Mouse (Mus musculus): ENCODE data around the gene Snx29. TPM values are rescaled to one million over a fixed set of nuclear protein-coding genes. Genes with fewer than 3 reads are reported as not detected.

The Snx29 gene
- polyA plus RNA-seq, 1 experiment from 2014 or later, result 19.8 TPM

GRCm38 (mm10) chr16:11743724-11744123 is 421.0 kb downstream of the Snx29 start:
- H3K36me3 ChIP-seq (ENCODE audit: inconsistent target), result 0 out of 2 replicates have a peak, but pooled peaks cover 4% of the 10 kb centered on the region
- no peaks in the 10 kb centered on the region for H3K79me2 ChIP-seq (ENCODE audit: inconsistent target)
- WGBS (ENCODE audit: missing documents), result 50% methylated on average over 4 of the region's 4 CpGs
- no peak overlapping the region for H3K4me3 ChIP-seq (ENCODE audit: inconsistent target)
- H3K27ac ChIP-seq, result no peak overlapping the region

DNA sequence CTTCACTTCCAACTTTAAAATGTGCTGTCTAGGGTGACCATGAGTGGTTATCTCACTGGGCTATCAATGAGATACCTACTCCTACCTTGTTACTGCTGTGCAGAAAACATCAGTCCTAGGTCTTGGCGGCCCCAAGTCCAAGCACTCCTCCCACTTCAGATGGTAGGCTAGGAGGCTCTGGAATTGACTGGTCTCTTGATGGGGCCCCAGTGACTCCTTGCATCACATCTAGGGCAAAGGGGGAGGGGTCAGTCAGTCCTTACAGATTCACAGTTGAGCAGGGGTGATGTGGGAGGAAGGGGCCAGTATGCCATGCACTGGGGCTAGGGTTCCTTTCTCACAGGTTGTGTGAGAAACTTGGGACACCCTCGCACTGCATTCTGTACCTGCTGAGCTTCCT is 423.3 kb downstream of the Snx29 start:
- whole genome bisulfite sequencing (ENCODE audit: missing documents), result 100% methylated on average over 2 of the region's 2 CpGs
- Histone ChIP-seq H3K79me2 (ENCODE audit: inconsistent target) (no peaks in the 10 kb centered on the region), H3K36me3 (ENCODE audit: inconsistent target) (no peaks in the 10 kb centered on the region), H3K4me3 (ENCODE audit: inconsistent target) (no peak overlapping the region), H3K27ac (no peak overlapping the region)

DNA sequence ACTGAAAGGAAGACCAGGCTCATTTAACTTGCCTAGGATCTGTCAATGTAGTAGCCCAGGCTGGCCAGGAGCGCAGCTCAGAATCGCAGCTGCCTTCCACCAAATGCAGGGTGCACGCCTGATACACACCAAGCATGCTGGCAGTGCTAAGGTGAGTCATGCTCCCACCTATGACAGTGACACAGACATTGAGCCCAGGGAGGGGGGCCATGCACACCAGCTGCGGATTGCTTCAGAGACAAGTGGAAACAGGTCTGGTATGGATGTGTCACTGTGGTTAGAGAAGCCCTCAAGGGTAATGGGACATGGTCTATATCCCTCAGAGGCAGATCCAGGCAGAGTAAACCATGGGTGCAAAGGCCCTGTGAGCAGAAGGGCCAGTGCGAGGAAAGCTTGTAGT is 425.2 kb downstream of the Snx29 start:
- Histone ChIP-seq H3K79me2 (ENCODE audit: inconsistent target) (no peaks in the 10 kb centered on the region), H3K4me3 (ENCODE audit: inconsistent target) (no peak overlapping the region), H3K27ac (no peak overlapping the region), H3K36me3 (ENCODE audit: inconsistent target) (no peaks in the 10 kb centered on the region)
- 95% methylated on average over 5 of the region's 5 CpGs for WGBS (ENCODE audit: missing documents)

GRCm38 (mm10) chr16:11749111-11749510 is 426.4 kb downstream of the Snx29 start:
- no peak overlapping the region for H3K27ac ChIP-seq

DNA sequence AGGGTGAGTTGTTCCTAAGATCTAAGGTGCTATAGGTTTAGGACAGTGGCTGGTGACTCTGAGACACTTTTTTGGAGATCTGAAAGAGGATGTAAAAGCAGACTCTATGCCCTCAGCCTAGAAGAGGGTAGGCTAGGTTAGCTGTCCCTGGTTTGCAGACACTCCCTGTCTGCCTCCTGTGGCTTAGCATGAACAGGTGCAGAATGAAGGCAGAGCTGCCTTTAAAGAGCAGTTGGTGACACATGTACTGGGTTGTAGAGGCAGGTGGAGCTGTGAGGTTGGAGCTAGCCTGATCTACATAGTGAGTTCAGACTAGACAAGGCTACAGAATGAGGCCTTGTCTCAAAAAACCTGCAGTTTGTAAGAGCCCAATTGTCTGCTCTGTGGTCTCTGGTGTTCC is 427.9 kb downstream of the Snx29 start:
- H3K36me3 ChIP-seq (ENCODE audit: inconsistent target), result peaks cover 8% of the 10 kb centered on the region; the same call in 1 of the 2 replicates
- no peak overlapping the region for H3K27ac ChIP-seq
- H3K79me2 ChIP-seq (ENCODE audit: inconsistent target), result no peaks in the 10 kb centered on the region
- no peak overlapping the region for H3K4me3 ChIP-seq (ENCODE audit: inconsistent target)

More at GRCm38 (mm10) chr16:11749111-11749510, 426.4 kb downstream of the Snx29 start:
- no peak overlapping the region for H3K4me3 ChIP-seq (ENCODE audit: inconsistent target)
- no peaks in the 10 kb centered on the region for H3K79me2 ChIP-seq (ENCODE audit: inconsistent target)
- 92% methylated on average over 3 of the region's 3 CpGs for WGBS (ENCODE audit: missing documents)
- no peaks in the 10 kb centered on the region for H3K36me3 ChIP-seq (ENCODE audit: inconsistent target)

- WGBS (ENCODE audit: missing documents), result 51% methylated on average over 5 of the region's 5 CpGs
Measured at GRCm38 (mm10) chr16:11752557-11752956, 429.8 kb downstream of the Snx29 start.

DNA sequence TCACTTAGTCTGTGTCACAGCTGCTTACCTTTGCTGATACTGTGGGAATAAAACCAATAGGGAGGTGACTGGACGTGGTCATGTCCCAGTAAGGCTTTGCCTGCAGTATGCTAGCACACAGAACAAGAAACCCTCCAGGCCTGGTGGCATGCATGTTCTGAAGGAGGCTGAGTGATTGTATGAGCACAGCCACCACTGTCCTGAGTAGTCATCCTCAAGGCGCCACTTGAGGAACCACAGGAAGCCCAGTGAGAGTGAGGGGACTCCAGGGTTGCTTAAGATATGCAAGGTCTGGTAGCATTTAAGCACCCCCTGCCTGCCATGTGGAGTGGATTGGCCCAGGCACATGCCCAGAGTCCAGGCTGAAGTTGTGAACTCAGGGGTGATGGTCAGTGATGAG is 430.8 kb downstream of the Snx29 start:
- H3K79me2 ChIP-seq (ENCODE audit: inconsistent target), result no peaks in the 10 kb centered on the region
- no peak overlapping the region for H3K27ac ChIP-seq
- 94% methylated on average over 2 of the region's 2 CpGs for WGBS (ENCODE audit: missing documents)
- H3K4me3 ChIP-seq (ENCODE audit: inconsistent target), result no peak overlapping the region
- peaks cover 19% of the 10 kb centered on the region; the same call in 1 of the 2 replicates for H3K36me3 ChIP-seq (ENCODE audit: inconsistent target)

More at GRCm38 (mm10) chr16:11752557-11752956, 429.8 kb downstream of the Snx29 start:
- no peak overlapping the region for H3K4me3 ChIP-seq (ENCODE audit: inconsistent target)
- no peak overlapping the region for H3K27ac ChIP-seq
- H3K36me3 ChIP-seq (ENCODE audit: inconsistent target), result peaks cover 19% of the 10 kb centered on the region; the same call in 1 of the 2 replicates
- no peaks in the 10 kb centered on the region for H3K79me2 ChIP-seq (ENCODE audit: inconsistent target)

DNA sequence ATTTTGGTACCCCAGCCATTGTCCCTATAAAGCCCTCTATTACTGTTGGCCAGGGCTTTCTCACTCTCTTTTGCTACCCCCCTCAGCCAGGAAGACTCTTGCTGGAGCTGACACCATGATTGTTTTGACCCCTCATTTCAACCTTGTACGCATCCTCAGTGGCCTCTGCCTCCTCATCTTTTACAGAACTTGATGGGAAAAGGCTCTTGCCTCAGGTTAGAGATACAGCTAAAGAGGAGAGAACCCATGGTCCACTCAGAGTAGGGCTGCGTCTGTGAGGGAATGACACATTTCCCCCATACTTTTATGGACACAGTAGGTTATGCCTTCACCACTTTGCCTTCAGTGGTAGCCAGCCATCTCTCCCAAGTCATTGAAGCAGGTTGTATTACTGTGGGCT is 431.4 kb downstream of the Snx29 start:
- Histone ChIP-seq H3K36me3 (ENCODE audit: inconsistent target) (peaks cover 19% of the 10 kb centered on the region; the same call in 1 of the 2 replicates), H3K27ac (no peak overlapping the region), H3K79me2 (ENCODE audit: inconsistent target) (no peaks in the 10 kb centered on the region), H3K4me3 (ENCODE audit: inconsistent target) (no peak overlapping the region)
- WGBS (ENCODE audit: missing documents), result 92% methylated on average over 2 of the region's 2 CpGs

GRCm38 (mm10) chr16:11755281-11756066 is 432.8 kb downstream of the Snx29 start:
- H3K79me2 ChIP-seq (ENCODE audit: inconsistent target), result no peaks in the 10 kb centered on the region
- no peak overlapping the region for H3K4me3 ChIP-seq (ENCODE audit: inconsistent target)
- H3K36me3 ChIP-seq (ENCODE audit: inconsistent target), result peaks cover 19% of the 10 kb centered on the region; the same call in 1 of the 2 replicates
- 59% methylated on average over 9 of the region's 9 CpGs for WGBS (ENCODE audit: missing documents)
- no peak overlapping the region for H3K27ac ChIP-seq

DNA sequence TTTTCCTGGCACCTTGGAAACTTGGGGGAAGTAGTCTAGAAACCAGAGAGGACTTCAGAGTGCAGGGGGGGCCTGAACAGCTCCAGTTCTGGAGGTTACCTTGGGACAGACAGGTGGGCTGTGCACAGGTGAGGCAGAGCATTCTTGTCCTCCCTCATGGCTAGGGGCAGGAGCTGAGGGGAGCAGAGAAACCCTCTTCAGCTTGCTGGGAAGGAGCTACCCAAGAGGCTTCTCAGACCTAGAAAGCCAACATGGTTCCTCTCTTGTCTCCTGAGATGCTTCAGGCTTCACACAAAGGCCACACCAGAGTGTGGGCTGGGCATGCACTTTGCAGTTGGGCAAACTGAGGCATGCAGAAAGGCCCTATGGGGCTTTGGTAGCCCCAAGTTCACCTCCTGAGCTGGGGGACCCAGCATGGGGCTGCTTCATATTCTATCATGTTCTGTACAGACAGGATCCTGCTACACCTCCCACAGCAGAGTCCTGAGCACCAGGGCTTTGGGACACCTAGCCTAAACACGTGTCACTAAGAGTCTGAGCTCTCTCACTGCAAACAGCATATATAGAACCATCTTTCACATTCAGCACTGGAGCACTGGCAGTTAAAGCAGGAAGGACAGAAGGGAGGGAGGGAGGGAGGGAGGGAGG is 434.0 kb downstream of the Snx29 start:
- Histone ChIP-seq H3K79me2 (ENCODE audit: inconsistent target) (no peaks in the 10 kb centered on the region), H3K4me3 (ENCODE audit: inconsistent target) (no peak overlapping the region), H3K27ac (no peak overlapping the region), H3K36me3 (ENCODE audit: inconsistent target) (peaks cover 19% of the 10 kb centered on the region; the same call in 1 of the 2 replicates)
- 91% methylated on average over 1 of the region's 1 CpGs for WGBS (ENCODE audit: missing documents)

DNA sequence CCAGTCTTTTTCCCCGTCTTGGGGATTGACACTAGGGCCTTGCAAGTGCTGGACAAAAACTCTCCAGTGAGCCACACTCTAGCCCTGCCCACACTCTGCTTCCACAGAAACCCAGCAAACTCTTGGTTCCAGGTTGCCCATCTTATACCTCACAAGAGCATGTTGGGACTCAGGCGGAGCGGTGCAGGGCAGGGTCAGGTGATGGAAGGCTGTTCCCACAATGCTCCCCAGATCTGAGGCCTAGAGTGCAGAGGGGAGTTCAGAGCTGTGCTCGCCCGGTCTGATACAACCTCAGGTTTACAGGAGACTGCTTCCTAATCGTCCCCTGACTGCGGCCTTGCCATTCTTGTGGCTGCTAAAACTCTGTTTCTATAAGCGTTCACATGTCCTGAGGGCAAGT is 434.8 kb downstream of the Snx29 start:
- WGBS (ENCODE audit: missing documents), result 96% methylated on average over 8 of the region's 8 CpGs
- no peak overlapping the region for H3K4me3 ChIP-seq (ENCODE audit: inconsistent target)
- H3K27ac ChIP-seq, result no peak overlapping the region
- peaks cover 19% of the 10 kb centered on the region; the same call in 1 of the 2 replicates for H3K36me3 ChIP-seq (ENCODE audit: inconsistent target)
- H3K79me2 ChIP-seq (ENCODE audit: inconsistent target), result no peaks in the 10 kb centered on the region

DNA sequence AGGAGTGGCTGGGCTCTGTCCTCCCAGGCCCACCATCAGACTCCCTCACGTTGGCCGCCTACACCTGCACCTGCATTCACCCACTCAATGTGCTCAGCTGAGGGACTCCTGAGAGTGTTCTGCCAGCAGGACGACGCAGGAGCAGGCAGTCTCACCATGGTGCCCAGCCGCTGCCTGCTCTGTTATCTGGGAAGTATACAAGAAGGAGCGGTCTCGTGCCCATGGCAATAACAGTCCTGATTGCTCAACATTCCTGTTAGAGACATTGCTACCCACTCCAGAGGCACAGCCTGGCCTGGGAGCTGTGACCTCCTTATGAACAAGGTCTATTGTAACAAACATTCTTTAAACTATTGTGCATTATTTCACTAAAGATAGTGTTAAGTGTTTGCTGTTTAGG is 435.2 kb downstream of the Snx29 start:
- WGBS (ENCODE audit: missing documents), result 72% methylated on average over 7 of the region's 7 CpGs
- H3K79me2 ChIP-seq (ENCODE audit: inconsistent target), result no peaks in the 10 kb centered on the region
- H3K27ac ChIP-seq, result no peak overlapping the region
- peaks cover 19% of the 10 kb centered on the region; the same call in 1 of the 2 replicates for H3K36me3 ChIP-seq (ENCODE audit: inconsistent target)
- no peak overlapping the region for H3K4me3 ChIP-seq (ENCODE audit: inconsistent target)

DNA sequence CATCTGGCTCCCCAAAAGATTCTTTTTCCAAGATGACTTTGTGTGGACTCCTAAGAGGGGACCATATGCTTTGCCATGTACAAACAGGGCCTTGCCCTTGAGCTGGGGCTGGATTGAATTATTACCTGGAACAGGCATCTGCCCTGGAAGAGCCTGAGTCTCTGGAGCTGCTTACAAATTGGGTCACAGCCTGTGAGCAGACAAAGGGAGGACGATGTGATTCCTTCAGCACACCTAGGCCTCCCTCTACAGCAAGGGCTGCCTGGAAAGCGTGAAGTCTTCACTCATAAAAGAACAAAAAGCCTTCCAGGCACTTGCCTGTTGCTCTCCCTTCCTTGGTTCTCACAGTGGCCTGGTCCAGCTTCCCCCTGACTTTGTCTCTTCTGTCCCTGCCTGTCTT is 449.6 kb downstream of the Snx29 start:
- WGBS (ENCODE audit: missing documents), result 92% methylated on average over 2 of the region's 2 CpGs
- Histone ChIP-seq H3K4me3 (ENCODE audit: inconsistent target) (no peak overlapping the region), H3K27ac (no peak overlapping the region), H3K79me2 (ENCODE audit: inconsistent target) (no peaks in the 10 kb centered on the region), H3K36me3 (ENCODE audit: inconsistent target) (no peaks in the 10 kb centered on the region)

DNA sequence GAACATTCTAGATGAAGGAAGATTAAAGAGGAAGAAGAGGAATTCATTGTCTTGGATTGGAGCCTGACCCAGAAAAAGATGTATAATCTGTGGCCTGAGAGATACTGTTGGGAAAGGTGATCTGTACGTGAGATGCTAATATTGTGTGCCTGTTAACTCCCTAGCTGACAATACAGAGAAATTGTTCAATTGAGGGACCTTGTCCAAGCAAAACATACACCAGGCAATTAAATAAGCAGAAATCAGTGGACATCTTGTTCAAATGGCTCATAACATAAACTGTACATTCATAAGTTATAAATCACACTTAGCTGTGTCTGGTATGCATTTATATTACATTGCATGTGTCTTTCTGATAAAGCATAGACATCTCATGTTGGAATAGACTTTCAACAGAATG is 451.6 kb downstream of the Snx29 start:
- H3K36me3 ChIP-seq (ENCODE audit: inconsistent target), result no peaks in the 10 kb centered on the region
- H3K27ac ChIP-seq, result no peak overlapping the region
- 100% methylated on average over 1 of the region's 1 CpGs for WGBS (ENCODE audit: missing documents)
- no peak overlapping the region for H3K4me3 ChIP-seq (ENCODE audit: inconsistent target)
- H3K79me2 ChIP-seq (ENCODE audit: inconsistent target), result no peaks in the 10 kb centered on the region

DNA sequence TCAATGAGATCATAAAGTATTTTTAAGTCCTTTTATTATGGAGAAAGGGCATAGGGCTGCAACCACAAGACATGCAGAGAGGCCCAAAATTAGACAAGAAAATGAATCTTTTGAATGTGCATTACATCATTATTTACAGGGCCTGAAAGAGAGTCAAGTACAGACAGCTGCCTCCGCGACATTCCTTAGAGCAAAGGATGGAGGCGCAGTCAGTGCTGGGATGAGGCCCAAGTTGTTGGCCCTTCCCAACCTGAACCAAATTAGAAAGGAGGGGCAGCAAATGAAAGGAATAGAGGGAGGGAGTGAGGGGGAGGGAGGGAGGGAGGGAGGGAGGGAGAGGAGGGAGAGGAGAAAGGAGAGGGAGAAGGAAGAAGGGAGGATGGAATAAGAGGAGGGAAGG is 453.8 kb downstream of the Snx29 start:
- Histone ChIP-seq H3K27ac (no peak overlapping the region), H3K4me3 (ENCODE audit: inconsistent target) (no peak overlapping the region), H3K79me2 (ENCODE audit: inconsistent target) (no peaks in the 10 kb centered on the region), H3K36me3 (ENCODE audit: inconsistent target) (no peaks in the 10 kb centered on the region)
- 96% methylated on average over 3 of the region's 3 CpGs for WGBS (ENCODE audit: missing documents)
